Mouse (Mus musculus) spleen, adult 2 months (tissue): ENCODE data around the gene Slc12a1. TPM values are rescaled to one million over a fixed set of nuclear protein-coding genes. Genes with fewer than 3 reads are reported as not detected.

Experiments
- DNase-seq, 2 experiments: peaks; one replicate each; pipeline versions ENCODE4 v3.0.0 to v3.0.0-alpha.2; 2012 to 2021; ENCODE audit warnings: low spot score in 2 of 2, low read depth in 1 of 2
- H3K27ac ChIP-seq: fragments of 200-500 bp; 2 replicates; pipeline ENCODE4 v1.5.1; 2012; ENCODE audit warnings: low read length, inconsistent platforms; ENCODE audit not compliant: insufficient read depth
- H3K27me3 ChIP-seq: fragments of 200-500 bp; 2 replicates; pipeline ENCODE4 v1.6.1; 2012; ENCODE audit warnings: mild to moderate bottlenecking, moderate library complexity, low read length, inconsistent platforms; ENCODE audit not compliant: control insufficient read depth, insufficient read depth
- H3K36me3 ChIP-seq: fragments of 200-500 bp; 2 replicates; pipeline ENCODE4 v1.6.1; 2012; ENCODE audit warnings: mild to moderate bottlenecking, low read length, inconsistent platforms; ENCODE audit not compliant: control insufficient read depth, insufficient read depth
- H3K4me1 ChIP-seq: fragments of 200-500 bp; 2 replicates; pipeline ENCODE4 v1.6.1; 2011; ENCODE audit warnings: inconsistent platforms; ENCODE audit not compliant: control insufficient read depth, insufficient read depth, insufficient read length
- H3K4me3 ChIP-seq: fragments of 200-500 bp; 2 replicates; pipeline ENCODE4 v1.5.1; 2011; ENCODE audit warnings: mild to moderate bottlenecking, inconsistent platforms; ENCODE audit not compliant: insufficient read depth, insufficient read length; ENCODE audit errors: extremely low read depth
- CTCF ChIP-seq: fragments of 200-500 bp; IDR thresholded peaks from 2 replicates; pipeline ENCODE4 v1.5.1; 2011; ENCODE audit warnings: mild to moderate bottlenecking, inconsistent platforms; ENCODE audit not compliant: insufficient read depth, insufficient read length, insufficient replicate concordance; ENCODE audit errors: extremely low read depth
- POLR2A ChIP-seq: fragments of 200-500 bp; IDR thresholded peaks from 2 replicates; pipeline ENCODE4 v1.6.1; 2011; ENCODE audit warnings: low read depth, low read length, inconsistent platforms
- WGBS: fragments of 180-500 bp; shearing (Covaris S2); methylation state at CpG from one replicate; pipeline ENCODE4 v1.1.7; 2018; 5-methylcytosine and 5-hydroxymethylcytosine counted together
- polyA plus RNA-seq: library from polyadenylated mRNA; depleted of rRNA; stranded (reverse); fragments of >200 nt; gene quantifications from 2 replicates; pipeline ENCODE4 v1.2.3, GENCODE M21; 2012

Slc12a1 gene
- polyA plus RNA-seq, 1 experiment = 0.02 TPM

DNA sequence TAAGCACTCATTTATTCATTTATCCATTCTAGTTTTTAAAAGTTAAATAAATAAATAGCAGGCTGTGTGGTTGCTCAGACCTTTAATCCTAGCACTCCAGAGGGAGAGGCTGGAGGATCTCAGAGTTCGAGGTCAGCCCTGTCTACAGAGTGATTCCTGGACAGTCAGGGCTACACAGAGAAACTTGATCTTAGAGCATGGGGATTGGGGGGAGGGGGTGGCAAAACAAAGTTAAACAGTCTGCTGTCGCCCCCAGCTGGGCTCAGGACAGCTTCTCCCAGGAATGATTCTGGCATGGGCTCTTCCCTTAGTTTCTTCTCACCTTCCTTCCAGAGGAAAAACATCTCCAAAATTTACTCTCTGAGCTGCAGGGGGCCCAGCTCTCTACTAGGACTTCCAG, 3.2 kb downstream of the Slc12a1 start:
- TF ChIP-seq POLR2A (no peak), CTCF (no peak)
- Histone ChIP-seq H3K27ac (no peak overlapping the region), H3K4me1 (no peaks in the 10 kb centered on the region), H3K36me3 (no peaks in the 10 kb centered on the region), H3K4me3 (no peak overlapping the region), H3K27me3 (no peaks in the 10 kb centered on the region)
- no peak for DNase-seq
- WGBS = 48% methylated on average over 2 of the region's 2 CpGs

DNA sequence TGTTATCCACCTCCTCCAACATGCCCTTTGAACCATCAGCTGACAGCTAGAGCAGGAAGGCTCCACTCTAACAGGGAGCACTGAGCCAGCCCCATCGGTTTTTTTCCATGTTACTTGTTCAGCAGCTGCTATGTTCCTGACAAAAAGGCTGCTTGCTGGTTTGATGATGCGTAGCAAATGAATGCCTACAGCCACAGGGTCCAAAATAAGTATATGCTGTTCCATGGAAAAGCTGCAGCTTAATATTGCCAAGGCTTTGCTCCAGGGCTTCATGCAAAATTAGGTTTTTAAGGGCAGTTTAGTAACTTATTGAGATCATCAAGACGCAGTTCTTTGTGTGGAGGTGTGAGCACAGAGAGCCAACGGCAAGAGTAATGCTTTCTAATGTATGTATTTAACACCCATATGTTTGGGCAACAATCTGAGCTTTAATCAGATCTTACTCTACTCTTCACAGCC, 9.7 kb downstream of the Slc12a1 start:
- TF ChIP-seq POLR2A (no peak), CTCF (no peak)
- DNase-seq = no peak
- Histone ChIP-seq H3K36me3 (no peaks in the 10 kb centered on the region), H3K27me3 (no peaks in the 10 kb centered on the region), H3K4me3 (no peak overlapping the region), H3K4me1 (no peaks in the 10 kb centered on the region), H3K27ac (no peak overlapping the region)
- 85% methylated on average over 4 of the region's 4 CpGs for WGBS

DNA sequence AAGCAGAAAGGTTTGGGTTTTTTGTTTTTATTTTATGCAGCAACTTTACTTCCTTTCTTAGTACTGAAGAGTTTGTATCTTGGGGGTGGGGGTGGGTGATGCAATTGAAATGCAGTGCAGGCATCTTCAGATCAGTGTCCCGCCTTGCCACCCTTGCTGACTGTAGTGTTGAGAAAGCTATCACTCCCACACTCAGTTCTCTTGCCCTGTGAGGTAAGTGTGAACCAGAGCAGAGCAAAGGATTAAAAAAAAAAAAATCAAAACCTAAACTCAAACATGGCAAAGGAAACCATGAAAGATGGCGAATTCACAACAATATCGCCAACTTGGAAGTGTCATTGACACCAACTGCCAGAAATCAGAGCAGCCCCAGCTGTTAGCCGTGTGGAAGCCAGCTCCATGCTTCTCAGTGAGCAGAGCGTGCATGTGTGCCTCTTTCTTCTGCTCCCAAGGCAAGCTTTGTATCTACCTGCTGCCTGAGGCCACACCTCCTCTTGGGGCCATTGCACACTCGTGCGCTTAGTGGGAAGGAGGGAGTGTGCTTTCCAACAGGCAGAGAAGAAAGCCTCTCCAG, 26.0 kb downstream of the Slc12a1 start:
- Histone ChIP-seq H3K4me1 (no peaks in the 10 kb centered on the region), H3K4me3 (no peak overlapping the region), H3K27ac (no peak overlapping the region), H3K36me3 (no peaks in the 10 kb centered on the region), H3K27me3 (no peaks in the 10 kb centered on the region)
- WGBS = 87% methylated on average over 7 of the region's 7 CpGs
- DNase-seq = no peak
- no peak for TF ChIP-seq CTCF
- no peak for TF ChIP-seq POLR2A

DNA sequence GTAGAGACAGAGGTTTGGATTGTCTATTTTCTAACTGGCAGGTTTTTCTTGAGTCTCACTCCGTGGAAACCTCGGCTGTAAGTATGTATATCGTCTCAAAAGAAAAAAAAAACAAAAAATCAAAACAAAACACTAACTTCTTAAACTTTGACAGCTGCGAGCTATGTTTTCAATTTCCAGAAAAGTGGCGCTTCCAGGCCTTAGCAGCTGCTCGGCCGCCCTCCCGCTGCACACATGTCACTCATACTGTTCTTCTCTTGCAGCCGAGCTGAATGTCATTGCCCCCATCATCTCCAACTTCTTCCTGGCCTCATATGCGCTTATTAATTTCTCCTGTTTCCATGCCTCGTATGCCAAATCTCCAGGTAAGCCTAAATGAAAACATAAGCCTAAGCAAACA, 35.6 kb downstream of the Slc12a1 start:
- Histone ChIP-seq H3K4me1 (no peaks in the 10 kb centered on the region), H3K4me3 (no peak overlapping the region), H3K27ac (no peak overlapping the region), H3K27me3 (no peaks in the 10 kb centered on the region), H3K36me3 (no peaks in the 10 kb centered on the region)
- WGBS = 87% methylated on average over 11 of the region's 11 CpGs
- TF ChIP-seq POLR2A (no peak), CTCF (no peak)
- DNase-seq = no peak

DNA sequence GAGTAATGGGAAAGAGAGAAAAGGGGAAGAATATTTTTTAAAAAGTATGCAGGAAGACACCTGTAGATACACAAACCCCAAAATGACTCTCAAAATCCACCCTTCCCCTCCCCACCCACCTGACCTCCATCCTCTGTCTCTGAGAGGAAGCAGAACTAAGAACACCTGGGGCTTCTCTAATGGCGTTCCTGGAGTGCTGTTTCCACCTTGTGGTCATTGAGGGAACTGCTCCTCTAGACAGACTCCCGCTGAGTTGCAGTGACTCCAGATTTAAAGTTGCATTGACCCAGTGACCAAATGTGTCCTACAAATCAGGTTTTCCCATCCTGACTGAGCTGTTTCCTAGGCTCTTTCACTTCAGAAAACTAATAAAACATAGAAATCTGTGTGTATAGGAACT, 36.9 kb downstream of the Slc12a1 start:
- no peak overlapping the region for H3K4me3 ChIP-seq
- DNase-seq = peak; percentile 31 to 41
- H3K4me1 ChIP-seq = no peaks in the 10 kb centered on the region
- H3K27me3 ChIP-seq = no peaks in the 10 kb centered on the region; the same call in 1 of the 2 replicates
- no peaks in the 10 kb centered on the region for H3K36me3 ChIP-seq
- no peak overlapping the region for H3K27ac ChIP-seq
- TF ChIP-seq CTCF (peak; percentile 75; the same call in 1 of the 2 replicates), POLR2A (no peak)
- 3% methylated on average over 2 of the region's 2 CpGs for WGBS

DNA sequence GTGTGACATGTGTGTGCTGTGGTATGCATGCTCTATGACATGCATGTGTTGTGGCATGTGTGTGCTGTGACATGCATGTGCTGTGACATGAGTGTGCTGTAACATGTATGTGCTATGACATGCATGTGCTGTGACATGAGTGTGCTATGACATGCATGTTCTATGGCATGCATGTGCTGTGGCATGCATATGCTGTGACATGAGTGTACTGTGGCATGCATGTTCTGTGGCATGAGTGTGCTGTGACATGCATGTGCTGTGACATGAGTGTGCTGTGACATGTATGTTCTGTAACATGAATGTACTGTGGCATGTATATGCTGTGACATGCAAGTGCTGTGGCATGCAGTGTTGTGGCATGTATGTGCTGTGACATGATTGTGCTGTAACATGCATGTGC, 40.6 kb downstream of the Slc12a1 start:
- no peak for DNase-seq
- no peak for TF ChIP-seq POLR2A
- TF ChIP-seq CTCF = no peak
- H3K27ac ChIP-seq = no peak overlapping the region

DNA sequence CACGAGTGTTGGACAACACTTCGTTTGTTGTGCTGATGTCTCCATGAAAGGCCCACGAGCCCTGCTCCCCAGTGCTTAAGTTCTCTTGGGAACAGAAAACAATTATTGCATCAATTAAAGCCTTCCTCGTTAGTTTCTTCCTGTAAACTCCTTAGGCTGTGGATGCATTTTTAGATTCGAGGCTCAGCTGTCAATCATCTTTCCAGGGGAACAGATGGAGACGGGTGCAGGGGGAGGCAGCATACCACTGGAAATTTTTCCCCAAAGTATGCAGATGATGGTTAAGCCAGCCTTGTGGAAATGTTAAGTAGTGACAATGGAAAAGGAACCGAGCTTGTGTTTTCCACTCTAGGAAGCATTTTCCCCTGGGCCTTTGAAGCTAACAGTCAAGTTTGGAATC, 44.5 kb downstream of the Slc12a1 start:
- Histone ChIP-seq H3K36me3 (no peaks in the 10 kb centered on the region), H3K4me1 (no peaks in the 10 kb centered on the region), H3K27me3 (no peaks in the 10 kb centered on the region; the same call in 1 of the 2 replicates), H3K27ac (no peak overlapping the region), H3K4me3 (no peak overlapping the region)
- no peak for TF ChIP-seq CTCF
- no peak for TF ChIP-seq POLR2A
- DNase-seq = no peak
- WGBS = 78% methylated on average over 7 of the region's 7 CpGs

More for the DNA sequence above, 40.6 kb downstream of the Slc12a1 start:
- no peak overlapping the region for H3K4me3 ChIP-seq
- H3K27me3 ChIP-seq = no peaks in the 10 kb centered on the region; the same call in 1 of the 2 replicates
- no peaks in the 10 kb centered on the region for H3K36me3 ChIP-seq
- H3K4me1 ChIP-seq = no peaks in the 10 kb centered on the region
